In the genomic region with DNA sequence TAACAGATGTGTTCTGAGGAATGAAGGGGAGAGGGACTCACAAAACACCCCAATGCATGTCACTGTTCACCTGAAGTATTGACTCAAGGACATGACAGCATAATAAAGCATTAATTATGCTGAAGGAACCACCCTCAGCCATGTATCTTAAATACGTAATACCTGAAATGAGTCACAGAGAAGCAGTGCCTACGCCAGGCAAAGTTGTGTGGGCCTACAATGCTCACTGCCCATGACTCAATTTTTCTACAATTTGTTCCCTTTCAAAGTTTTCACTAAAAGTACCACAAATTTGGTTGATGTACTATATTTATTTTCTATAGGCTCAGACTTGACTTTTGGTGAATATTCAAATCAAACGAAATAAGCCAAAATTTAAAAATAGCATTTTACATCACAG, we compare ENCODE assay signal across 33 mouse cellular contexts.
"Had no signal": no experiment of that assay in that cellular context is flagged by ENCODE, and none has a peak within 500 bp of the region (broad histone marks: within the 10 kb centered on the region; RNA-seq: fewer than 3 reads in every experiment).

No protein-coding gene starts in this region.

- H3K27ac ChIP-seq: limb, embryonic 10.5 days; limb, embryonic 12.5 days; limb, embryonic 13.5 days; limb, embryonic 15.5 days; liver, embryonic 12.5 days; liver, embryonic 13.5 days; liver, embryonic 14.5 days; liver, embryonic 15.5 days; lung, embryonic 15.5 days; macrophage; midbrain, embryonic 10.5 days; midbrain, embryonic 12.5 days; midbrain, embryonic 13.5 days; midbrain, embryonic 15.5 days; neural tube, embryonic 12.5 days; neural tube, embryonic 13.5 days had no signal

- H3K9me3 ChIP-seq: limb, embryonic 10.5 days; limb, embryonic 12.5 days; limb, embryonic 13.5 days; limb, embryonic 15.5 days; liver, embryonic 12.5 days; liver, embryonic 13.5 days; liver, embryonic 15.5 days; lung, embryonic 15.5 days; megakaryocyte, embryonic 14.5 days; midbrain, embryonic 10.5 days; midbrain, embryonic 12.5 days; midbrain, embryonic 13.5 days; midbrain, embryonic 15.5 days; neural tube, embryonic 12.5 days; neural tube, embryonic 13.5 days had no signal

- H3K4me2 ChIP-seq: limb, embryonic 12.5 days; limb, embryonic 13.5 days; limb, embryonic 15.5 days; liver, embryonic 11.5 days; liver, embryonic 12.5 days; liver, embryonic 13.5 days; liver, embryonic 15.5 days; lung, embryonic 14.5 days; lung, embryonic 15.5 days; midbrain, embryonic 11.5 days; midbrain, embryonic 12.5 days; midbrain, embryonic 13.5 days; midbrain, embryonic 15.5 days; neural tube, embryonic 12.5 days; neural tube, embryonic 13.5 days had no signal

- H3K36me3 ChIP-seq: limb, embryonic 10.5 days; limb, embryonic 12.5 days; limb, embryonic 13.5 days; limb, embryonic 15.5 days; liver, embryonic 12.5 days; liver, embryonic 13.5 days; liver, embryonic 15.5 days; lung, embryonic 15.5 days; midbrain, embryonic 10.5 days; midbrain, embryonic 12.5 days; midbrain, embryonic 13.5 days; midbrain, embryonic 15.5 days; neural tube, embryonic 12.5 days; neural tube, embryonic 13.5 days had no signal

- H3K9ac ChIP-seq: limb, embryonic 12.5 days; limb, embryonic 13.5 days; limb, embryonic 15.5 days; liver, embryonic 12.5 days; liver, embryonic 13.5 days; liver, embryonic 14.5 days; liver, embryonic 15.5 days; liver, postnatal 0 days; lung, embryonic 14.5 days; lung, embryonic 15.5 days; midbrain, embryonic 12.5 days; midbrain, embryonic 13.5 days; midbrain, embryonic 15.5 days; neural tube, embryonic 12.5 days; neural tube, embryonic 13.5 days had no signal

- H3K27me3 ChIP-seq: limb, embryonic 12.5 days; limb, embryonic 13.5 days; limb, embryonic 15.5 days; liver, embryonic 12.5 days; liver, embryonic 13.5 days; liver, embryonic 15.5 days; lung, embryonic 15.5 days; megakaryocyte, embryonic 14.5 days; midbrain, embryonic 12.5 days; midbrain, embryonic 13.5 days; midbrain, embryonic 15.5 days; neural tube, embryonic 12.5 days; neural tube, embryonic 13.5 days had no signal

- H3K4me1 ChIP-seq: limb, embryonic 10.5 days; limb, embryonic 12.5 days; limb, embryonic 13.5 days; limb, embryonic 15.5 days; liver, embryonic 12.5 days; liver, embryonic 13.5 days; liver, embryonic 15.5 days; lung, embryonic 15.5 days; megakaryocyte, embryonic 14.5 days; midbrain, embryonic 10.5 days; midbrain, embryonic 12.5 days; midbrain, embryonic 13.5 days; midbrain, embryonic 15.5 days; neural tube, embryonic 12.5 days; neural tube, embryonic 13.5 days had no signal

- H3K4me3 ChIP-seq: limb, embryonic 10.5 days; limb, embryonic 12.5 days; limb, embryonic 13.5 days; limb, embryonic 15.5 days; liver, embryonic 12.5 days; liver, embryonic 13.5 days; liver, embryonic 15.5 days; lung, embryonic 15.5 days; megakaryocyte, embryonic 14.5 days; midbrain, embryonic 10.5 days; midbrain, embryonic 12.5 days; midbrain, embryonic 13.5 days; midbrain, embryonic 15.5 days; myocyte; neural tube, embryonic 12.5 days; neural tube, embryonic 13.5 days had no signal

- DNase-seq: left cerebral cortex, postnatal 4 days; liver; liver, embryonic 13.5 days; liver, postnatal 0 days; lung, adult 18-20 months; lung, adult 2 months; lung, embryonic 14.5 days; lung, postnatal 10 days; lung, postnatal 14 days; lung, postnatal 36 days; lung, postnatal 4 days; midbrain, embryonic 14.5 days had no signal

- ATAC-seq: liver, embryonic 12.5 days; liver, postnatal 0 days; lung, postnatal 0 days; midbrain, embryonic 13.5 days; midbrain, embryonic 15.5 days; midbrain, embryonic 16.5 days had no signal
